Mouse (Mus musculus) frontal cortex, postnatal 10 days (tissue): ENCODE measurements around the gene Ppp2r5c.

ENCODE experiments used
- DNase-seq, 2 experiments: peaks; one replicate each; pipeline ENCODE4 v3.0.0; 2022; ENCODE audit warnings: low spot score in 2 of 2, mixed read lengths in 1 of 2

Ppp2r5c gene

DNA sequence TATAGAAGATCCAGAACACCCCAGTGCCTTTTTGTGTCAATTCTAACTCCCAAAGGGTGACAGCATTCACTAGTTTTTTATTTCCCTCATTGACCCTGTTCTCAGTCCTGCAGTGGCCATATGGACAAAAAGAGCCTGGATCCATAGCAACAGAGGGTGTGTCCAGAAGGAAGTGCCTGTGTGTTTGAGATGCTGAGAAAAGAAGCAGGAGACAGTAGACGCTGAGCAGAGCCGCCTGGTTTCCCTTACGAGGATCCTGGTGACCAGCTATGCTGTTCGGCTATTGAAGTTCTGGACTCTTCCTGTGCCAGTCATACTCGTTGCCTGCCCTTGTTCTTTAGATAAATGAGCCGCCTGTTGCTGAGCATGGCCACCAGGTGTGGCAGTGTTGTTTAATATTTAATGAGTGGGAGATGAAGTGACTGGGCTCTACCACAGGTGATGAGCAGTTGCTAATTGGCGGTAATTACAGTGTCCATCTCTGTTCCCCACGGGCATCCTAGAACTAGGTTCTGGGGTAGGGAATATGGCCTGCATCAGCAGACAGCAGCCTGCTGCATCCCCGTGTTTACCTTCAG is 65.0 kb downstream of the Ppp2r5c start:
- no peak for DNase-seq

DNA sequence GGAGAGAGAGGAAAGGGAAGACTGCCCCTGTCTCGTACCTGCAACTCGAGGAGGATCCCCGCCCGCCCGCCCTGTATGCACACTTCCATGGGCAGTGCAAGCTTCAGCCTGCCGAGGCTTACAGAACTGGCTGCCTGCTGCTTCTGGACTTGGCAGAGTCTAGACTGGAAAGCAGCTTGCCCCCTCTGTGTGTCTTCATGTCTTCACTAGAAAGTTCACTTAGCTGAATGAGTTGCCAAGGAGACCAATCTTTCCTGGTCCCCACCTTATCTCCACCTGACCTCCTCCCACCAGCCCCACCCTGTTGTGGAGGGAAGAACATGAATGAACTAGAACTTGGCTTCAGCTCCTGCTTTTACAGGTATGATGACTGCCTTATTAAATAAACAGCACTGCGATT is 66.0 kb downstream of the Ppp2r5c start:
- DNase-seq: no peak

DNA sequence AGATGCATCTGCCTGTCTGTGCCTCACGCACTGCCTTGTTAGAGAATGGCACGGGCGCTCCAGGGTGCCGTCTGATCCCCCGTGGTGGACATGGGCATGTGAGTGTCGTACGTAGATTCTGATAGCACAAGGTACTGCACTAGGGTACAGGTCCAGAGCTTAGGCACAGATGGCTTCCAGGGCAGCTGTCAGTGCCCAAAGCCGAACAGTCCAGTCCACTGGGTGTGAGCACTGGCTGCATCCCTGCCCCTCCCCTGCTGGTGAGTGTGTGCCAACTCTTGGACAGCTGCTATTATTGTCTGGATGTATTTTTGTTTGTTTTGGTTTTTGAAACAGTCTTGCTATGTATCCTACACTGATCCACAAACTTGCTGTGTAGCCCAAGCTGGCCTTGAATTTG is 68.8 kb downstream of the Ppp2r5c start:
- no peak for DNase-seq

DNA sequence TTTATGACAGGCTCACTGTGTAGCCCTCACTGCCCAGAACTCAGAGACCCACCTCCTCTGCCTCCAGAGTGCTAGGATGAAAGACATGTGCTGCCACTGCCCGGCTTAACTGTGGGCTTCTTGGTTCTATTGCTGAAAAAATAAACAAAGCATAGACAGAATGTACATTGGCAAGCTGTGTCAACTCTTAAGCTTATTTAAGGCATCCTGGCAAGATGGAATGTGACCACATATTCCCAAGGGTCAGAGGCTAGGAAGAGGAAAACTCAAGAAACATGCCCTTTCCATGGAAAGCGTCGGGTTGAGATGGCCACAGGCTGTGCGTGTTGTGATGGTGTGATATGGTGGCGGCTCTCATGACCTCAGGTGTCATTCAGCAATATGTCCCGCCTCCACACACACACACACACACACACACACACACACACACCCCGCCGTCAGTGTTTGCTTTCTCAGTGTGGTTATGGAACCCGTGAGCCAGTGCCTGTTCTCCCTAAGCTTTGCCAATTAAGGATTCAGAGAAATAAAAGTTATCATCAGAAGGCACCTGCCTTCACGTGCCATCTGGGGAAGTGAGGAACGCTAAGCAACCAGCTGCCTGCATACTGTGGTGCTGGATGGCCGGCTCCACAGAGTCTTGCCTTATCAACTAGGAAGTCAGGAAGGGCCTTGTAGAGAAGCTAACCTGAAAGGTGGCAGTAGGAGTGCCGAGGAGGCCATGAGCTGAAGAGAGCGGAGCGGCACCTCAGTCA is 73.5 kb downstream of the Ppp2r5c start:
- no peak for DNase-seq

DNA sequence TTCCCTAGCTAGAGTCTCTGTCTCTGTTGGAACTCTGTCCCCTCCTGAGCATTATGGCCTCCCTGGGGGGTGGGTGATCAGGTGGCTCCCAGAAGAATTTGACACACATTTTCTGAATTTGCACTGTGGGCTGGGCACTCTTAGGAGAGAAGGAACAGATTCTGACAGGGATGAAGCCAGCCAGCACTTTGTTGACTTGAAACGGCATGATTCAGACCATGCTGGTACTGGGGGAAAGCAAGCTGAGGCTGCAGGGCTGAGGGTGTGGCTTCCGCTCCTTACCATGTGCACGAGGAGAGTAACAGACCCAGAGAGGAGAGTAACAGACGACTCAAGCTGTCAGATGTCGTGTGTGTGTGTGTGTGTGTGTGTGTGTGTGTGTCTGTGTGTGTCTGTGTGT is 76.6 kb downstream of the Ppp2r5c start:
- no peak for DNase-seq

DNA sequence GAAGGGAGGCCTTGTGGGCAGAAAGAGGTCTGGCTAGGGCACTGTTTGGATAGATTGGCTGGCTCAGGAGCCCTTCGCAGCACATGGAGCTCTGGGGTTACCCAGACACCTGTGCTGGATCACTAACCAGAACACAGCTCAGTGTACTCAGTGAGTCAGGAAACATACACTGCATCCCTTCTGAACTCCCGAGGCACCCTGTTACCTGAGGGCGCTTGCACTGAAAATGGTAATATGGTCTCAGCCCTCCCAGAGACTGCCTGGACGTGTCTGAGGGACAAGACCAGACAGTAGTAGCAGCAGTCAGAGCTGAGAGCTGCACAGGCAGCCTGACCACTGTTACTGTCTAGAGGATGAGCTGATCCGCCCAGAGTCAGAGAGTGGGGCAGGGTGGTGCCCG is 85.8 kb downstream of the Ppp2r5c start:
- DNase-seq: no peak

DNA sequence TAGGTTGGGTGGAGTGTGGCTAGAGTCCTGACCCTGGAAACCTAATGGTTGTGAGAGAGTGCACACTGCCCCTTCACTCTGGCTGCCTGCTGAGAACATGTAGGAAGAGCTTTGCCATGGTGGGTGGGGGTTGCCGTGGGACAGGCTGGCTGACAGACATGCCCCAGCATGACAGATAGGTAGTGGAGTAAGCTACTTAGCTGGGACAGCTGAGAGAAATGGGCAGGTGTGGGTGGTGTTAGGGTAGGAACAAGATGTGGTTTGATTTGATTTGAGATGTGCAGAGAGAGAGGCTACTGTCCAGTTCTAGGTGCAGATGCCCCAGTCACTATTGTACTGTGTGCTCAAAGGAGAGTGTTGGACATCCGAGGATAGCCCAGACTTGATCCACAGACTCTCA is 86.2 kb downstream of the Ppp2r5c start:
- DNase-seq: no peak

DNA sequence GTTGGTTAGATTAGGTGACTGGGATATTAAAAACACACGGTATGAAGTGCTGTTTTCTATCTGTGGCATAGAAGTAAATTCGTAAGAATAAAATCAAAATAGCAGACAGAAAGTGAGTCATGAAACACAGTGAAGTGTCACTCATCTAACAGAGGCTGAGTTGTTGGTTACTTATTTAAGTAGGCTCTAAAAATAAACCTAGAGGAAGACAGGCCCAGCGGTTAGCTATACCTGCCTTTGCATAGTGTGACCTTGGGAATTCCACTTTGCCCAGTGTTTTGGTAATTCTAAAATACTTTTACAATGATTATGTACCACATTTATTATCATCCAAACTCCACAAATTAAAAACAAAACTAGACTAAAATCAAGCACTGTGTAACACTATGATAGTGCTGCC is 86.9 kb downstream of the Ppp2r5c start:
- no peak for DNase-seq

DNA sequence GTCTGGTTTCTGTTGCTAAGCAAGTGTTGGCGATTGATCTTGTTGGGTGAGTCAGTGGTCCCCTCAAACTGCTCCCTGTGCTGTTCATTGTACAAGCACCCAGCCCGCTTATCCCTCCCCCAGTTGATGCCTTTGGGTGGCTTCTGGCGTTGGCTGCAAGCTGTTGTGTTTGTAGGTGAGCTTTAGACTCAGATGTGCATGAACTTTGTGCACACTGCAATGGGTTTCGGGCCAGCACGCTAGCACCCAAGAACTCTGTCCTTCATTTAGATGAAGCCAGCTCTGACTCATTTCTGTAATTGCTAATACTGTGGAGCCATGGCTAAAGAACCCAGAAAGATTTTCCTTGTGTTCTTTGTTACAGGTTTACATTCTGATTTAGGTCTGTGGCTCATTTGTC is 88.4 kb downstream of the Ppp2r5c start:
- no peak for DNase-seq

DNA sequence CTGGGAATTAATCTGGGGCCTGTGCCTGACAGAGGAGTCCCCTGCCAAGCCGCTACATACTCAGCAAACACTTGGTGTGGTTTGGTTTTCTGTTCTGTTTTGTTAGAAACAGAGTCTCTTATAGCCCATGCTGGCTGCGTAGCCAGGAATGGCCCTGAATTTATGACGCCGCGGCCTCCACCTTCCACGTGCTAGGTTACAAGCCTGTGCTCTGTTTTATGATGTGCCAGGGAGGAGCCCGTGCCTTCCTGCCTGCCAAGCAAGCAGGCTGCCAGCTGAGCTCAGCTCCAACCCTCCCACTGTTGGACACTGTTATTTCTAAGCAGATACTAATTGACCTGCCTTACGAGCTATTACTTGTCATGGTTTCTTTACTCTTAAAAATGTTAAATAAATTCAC is 90.8 kb downstream of the Ppp2r5c start:
- no peak for DNase-seq

DNA sequence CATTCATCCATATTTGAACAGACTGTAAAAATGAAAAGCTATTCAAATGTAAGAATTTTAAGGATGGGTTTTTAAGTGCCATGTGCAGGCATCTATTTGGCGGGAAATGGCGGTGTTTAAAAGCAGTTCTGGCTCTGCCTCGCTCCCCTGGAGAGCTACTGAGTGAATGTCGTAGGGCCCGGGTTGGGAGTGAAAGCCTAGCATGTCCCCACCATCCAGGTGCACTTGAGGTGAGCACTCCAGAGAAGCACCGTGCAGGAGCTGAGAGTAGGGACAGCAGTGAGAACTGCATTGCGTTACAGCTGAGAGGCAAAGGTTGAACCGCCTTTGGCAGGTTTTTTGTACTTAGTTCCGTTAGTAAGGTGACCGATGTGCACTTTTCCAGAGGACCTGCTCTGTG is 92.4 kb downstream of the Ppp2r5c start:
- no peak for DNase-seq

DNA sequence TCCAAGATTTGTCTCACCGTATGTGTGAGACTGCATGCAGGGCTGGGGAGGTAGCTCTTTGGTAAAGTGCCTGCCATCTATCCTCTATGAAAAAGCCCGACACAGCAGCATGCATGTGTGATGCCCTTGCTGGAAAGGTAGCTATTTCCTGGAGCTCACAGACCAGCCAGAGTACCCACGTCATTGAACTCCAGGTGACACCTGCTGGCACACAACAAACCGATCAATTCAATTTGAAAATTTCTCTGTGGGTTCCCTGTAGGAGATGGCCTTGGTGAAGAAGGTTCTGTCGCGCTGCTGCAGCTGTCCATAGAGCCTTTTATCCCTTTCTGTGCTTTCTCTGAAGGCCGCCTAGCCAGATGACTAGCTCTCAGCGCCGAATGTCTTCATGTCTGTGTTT is 92.9 kb downstream of the Ppp2r5c start:
- no peak for DNase-seq

DNA sequence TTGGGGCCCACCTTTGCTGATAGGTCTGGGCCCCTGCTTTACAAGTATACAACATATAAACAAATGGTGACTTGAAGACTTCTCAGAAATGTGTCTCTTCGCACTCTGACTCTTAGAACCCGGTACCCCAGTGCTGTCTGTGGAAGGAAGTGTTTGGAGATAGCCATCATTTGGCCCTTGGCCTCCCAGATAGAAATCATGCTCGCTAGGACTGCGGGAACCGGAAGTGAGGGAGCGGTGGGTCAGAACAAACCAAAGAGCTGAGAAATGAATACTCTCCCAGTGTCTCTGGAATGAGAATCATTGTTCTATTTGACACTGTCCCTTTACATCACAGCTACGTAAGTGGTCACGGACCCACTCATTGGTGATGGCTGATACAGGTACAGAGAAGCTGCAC is 93.4 kb downstream of the Ppp2r5c start:
- no peak for DNase-seq

DNA sequence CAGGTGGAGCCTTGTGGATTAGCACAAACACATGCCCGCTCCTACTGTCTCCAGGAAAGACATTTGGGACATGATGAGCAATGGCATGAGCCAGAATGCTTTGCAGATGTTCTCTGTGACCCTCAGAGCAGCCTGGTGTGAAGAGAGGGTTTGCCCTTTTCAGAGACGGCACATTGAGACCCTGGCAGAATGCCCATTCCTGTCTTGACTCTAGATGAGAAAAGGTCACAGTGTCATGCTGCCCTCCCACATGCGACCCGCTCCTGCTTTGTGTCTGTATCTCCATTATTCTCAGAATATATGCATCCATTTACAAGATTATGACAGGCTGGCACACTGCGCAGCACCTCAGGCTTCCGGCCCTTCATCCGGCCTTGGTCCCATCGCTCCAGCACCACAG is 94.1 kb downstream of the Ppp2r5c start:
- DNase-seq: no peak

DNA sequence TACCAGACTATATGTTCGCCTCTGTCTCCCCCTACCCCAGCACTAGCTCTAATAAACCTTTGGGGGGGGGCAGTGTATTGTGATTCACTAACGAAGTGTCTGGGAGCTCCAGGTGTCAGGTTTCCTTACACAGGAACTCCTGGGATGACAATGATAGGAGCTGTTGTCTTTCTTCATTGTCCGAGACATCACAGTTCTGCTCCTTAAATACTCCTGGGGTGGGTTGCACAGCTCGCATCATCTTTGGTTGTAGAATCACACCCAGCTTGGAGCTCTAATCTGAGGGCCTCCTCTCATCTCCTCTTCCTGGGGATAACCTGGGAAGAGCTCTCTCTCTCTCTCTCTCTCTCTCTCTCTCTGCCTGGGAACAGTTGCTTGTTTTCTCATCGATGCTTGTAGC is 94.6 kb downstream of the Ppp2r5c start:
- DNase-seq: no peak

DNA sequence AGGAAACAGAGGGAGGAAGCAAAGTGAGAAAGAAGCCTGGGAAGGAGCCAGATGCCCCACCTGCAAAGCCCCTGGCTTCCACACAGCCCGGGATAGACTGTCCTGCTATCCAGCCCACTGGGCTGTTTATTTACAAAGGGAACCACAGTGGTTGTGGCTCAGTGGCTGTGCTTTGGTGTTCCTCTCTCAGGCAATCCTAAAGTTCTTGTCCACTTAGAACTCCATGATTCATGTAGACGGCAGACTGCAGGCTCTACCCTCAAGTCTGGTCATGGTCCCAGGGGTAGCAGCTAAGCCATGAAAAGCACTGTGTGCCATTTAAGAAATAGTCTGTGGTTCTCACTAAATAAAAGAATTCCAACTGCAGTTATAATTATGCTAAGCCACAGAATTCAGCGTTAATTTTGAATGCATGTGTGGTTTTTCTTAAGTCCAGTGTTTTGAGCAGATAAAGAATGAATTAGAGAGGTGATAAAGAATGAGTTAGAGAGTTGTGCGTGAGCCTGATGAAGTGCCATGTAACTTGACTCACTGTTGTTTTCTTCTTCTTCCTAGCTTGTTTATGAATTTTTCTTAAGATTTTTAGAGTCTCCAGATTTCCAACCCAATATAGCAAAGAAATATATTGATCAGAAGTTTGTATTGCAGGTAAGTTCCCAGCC is 98.3 kb downstream of the Ppp2r5c start:
- DNase-seq: no peak

DNA sequence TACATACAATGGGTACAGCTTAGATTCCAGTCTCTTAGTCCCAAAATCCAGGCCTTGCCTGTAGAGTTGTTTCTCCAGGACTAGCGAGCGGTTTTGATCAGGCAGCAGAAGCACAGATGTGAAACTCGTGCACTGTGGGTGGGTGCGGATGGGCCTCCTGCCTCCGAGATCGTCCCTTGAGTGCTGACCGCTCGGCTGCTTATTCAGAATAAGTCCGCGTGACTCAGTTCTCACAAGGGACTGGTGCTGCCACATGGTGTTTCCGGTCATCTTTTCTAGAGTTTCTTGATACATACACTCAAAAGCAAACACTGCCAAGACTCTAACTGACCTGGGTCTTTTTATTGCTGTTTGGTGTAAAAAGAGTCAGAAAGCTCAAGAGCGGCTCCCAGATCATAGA is 100.7 kb downstream of the Ppp2r5c start:
- no peak for DNase-seq

DNA sequence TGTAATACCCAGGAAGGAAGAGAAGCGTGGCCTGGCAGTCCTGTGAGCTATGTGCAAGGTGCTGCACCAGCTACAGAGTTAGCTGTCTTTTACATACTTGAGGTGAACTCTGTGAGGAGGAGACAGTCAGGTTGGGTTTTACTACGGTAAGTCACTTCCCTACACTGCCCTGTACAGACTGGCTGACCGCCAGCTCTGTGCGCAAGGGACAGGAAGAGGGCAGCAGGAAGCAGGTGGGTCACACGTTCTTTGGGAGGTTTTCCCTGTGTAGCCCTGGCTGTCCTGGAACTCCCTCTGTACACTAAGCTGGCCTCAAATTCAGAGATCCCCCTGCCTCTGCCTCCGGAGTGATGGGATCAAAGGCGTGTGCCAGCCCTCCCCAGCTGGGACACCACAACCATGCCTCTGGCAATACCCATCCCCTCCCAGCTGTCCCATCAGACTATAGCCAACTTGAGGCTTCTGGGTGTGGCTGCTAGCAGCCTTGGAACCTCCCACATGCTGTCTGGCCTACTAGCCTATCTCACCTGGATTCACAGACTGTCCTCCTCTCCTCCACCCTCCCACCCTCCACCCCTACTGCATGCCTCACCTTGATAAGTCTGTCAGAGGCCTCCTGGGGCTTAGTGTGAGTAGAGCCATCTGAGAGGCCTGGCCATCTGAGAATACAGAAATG is 102.7 kb downstream of the Ppp2r5c start:
- DNase-seq: no peak

DNA sequence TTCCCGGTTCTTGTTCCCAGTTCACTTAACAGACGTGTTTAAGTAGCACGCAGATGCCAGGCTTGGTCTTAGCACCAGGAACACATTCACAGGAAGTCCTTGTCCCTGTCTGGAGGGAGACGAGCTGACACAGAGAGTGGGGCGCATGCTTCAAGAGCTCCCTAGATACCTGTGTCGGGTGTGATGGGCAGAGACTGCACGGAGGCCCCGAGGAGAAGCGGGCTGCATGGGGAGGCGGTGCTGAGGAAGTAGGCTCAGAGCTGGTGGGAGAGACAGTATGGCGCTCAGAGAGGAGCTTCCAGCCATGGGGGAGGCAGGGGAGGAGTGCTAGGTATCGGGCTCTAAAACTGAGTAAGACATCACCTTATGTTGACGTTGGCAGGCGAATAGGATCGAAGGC is 103.4 kb downstream of the Ppp2r5c start:
- DNase-seq: no peak

DNA sequence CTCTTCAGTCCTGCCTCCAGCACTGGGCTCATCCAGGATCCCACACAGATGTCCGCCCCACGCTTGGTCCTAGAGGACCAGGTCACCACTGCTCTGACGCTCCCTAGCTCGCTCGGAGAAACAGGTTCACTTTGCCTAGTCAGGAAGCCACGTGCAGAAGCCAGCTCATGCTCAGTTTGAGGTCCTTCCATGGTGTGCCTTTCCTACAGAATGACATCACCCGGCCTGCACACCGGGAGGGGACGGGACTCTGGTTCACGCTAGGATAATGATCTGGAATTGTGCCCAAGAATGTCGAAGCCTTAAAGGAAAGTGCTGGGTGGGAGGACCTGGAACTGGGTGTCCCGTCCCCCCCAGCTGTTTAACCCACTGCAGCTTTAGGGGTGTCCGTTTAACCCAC is 105.2 kb downstream of the Ppp2r5c start:
- no peak for DNase-seq

DNA sequence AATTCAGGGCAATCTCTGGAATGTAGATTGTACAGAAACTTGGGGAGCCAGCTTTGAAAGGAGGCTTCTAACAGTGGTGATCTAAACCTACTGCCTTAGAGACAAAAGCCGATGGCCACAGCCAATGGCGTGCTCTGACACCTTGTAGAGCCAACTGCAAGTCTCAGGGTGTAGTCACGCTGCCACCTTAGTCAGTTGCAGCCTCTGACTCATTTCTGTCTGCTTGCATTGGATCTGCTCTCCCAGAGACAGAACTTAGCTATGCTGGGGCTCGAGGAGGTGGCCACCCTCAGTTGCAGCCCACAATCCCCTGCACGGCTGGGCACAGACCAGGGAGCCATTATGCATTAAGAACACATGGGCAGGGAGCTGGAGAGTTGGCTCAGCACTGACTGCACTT is 106.4 kb downstream of the Ppp2r5c start:
- DNase-seq: no peak

DNA sequence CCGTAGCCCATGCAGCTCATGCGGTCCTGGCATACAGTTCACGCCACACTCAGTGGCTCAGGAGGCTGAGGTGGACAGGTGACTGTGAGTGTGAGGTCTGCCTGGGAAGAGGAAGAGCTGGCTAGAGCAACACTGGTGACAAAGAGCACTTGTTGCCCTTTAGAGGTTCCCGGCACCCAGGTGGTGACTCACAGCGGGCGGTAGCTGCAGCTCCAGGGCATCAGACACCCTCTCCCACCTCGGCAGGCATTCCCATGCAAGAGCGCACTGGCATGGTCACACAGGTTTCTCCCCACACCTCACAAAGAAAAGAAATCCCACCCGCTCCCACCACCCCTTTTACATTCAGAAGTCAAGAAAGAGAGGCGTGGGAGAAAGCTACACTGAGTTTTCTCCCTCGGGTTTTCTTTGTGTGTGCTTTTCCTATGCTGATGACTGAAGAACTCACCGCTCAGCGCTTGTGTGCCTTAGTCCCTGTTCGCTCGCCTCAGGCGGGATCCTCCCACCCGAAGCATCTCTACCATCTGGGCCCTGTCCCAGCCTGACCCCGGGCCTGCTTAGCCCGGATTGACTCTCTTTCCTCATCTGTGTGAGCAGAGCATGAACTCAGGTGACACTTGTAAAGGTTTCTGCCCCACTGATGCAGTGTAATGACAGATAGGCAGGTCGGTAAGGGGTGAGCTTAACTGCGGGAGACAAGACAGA is 108.8 kb downstream of the Ppp2r5c start:
- DNase-seq: no peak
